Mouse (Mus musculus) embryo, embryonic 11 days (tissue): ENCODE measurements around the gene Pcgf6.
"Not testable (repeated sequence)": the region's sequence is repeated elsewhere in the genome, so short reads cannot be mapped to it uniquely, and the experiment has no call there.

ENCODE experiments used
- DNase-seq: peaks from one replicate; pipeline ENCODE4 v3.0.0-alpha.2; 2015

Gene Pcgf6

DNA sequence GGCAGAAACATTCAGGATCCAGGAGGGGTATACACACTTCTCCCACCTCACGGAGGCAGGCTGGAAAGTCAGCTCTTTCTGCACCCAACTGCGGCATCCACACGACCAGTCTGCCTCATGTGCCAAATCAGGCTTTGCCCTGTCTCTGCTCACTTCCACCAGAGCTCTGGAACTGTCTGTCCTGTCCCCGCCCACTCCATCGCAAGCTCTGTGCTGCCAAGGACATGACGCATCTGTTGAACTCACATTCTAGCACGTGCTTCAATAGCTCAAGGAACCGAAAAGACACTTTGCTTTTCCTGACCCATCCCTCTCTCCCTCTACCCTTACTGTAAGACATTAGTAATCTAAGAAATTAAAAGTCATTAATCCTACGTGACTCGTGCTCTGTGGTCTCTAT is 25.8 kb downstream of the Pcgf6 start:
- no peak for DNase-seq

DNA sequence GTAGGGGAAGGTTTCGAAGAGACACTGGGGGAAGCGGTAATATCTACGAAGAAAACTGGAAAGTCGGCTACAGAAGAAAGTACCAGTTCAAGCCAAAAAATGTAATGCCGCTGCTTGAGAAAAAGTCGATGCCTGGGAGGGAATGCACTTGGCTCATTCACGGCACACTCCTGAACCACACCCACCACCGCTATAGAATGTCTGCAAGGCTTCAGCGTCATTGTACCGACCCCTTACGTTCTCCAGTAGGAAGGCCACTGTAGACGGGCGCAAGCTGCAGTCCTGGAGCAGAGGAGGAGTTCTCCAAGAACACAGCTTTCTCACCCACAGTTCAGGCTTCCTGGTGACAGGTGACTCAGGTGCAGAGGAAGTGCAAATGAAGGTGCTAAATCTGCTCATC is 27.2 kb downstream of the Pcgf6 start:
- DNase-seq, result no peak

- no peak for DNase-seq
Measured at GRCm38 (mm10) chr19:47022709-47023108, 28.0 kb downstream of the Pcgf6 start.

GRCm38 (mm10) chr19:47019326-47019725 is 31.4 kb downstream of the Pcgf6 start:
- DNase-seq, result peak; percentile 61

GRCm38 (mm10) chr19:47018330-47018729 is 32.4 kb downstream of the Pcgf6 start:
- DNase-seq, result no peak

- no peak for DNase-seq
Measured at GRCm38 (mm10) chr19:47017831-47018230, 32.9 kb downstream of the Pcgf6 start.

GRCm38 (mm10) chr19:47016487-47016886 is 34.2 kb downstream of the Pcgf6 start:
- DNase-seq, result peak; percentile 88

DNA sequence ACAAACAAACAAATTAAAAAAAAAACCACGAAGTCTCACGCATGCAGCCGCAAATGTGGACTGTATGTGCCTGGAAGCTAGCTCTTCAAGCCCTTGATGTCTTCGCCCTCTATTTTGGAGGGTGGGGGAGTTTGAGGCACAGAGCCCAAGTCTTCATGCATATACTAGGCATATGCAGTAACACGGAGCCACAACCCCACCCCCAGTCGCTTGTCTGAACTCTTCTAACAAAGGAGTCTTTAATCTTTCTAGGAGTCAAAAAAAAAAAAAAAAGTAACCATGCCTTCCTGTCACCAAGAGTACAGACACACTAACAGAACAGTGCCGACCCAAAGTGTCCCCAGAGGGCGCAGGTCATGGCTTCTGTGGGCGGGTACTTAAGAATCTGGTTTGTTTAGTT is 34.7 kb downstream of the Pcgf6 start:
- no peak for DNase-seq

GRCm38 (mm10) chr19:47015396-47015795 is 35.3 kb downstream of the Pcgf6 start:
- no peak for DNase-seq

DNA sequence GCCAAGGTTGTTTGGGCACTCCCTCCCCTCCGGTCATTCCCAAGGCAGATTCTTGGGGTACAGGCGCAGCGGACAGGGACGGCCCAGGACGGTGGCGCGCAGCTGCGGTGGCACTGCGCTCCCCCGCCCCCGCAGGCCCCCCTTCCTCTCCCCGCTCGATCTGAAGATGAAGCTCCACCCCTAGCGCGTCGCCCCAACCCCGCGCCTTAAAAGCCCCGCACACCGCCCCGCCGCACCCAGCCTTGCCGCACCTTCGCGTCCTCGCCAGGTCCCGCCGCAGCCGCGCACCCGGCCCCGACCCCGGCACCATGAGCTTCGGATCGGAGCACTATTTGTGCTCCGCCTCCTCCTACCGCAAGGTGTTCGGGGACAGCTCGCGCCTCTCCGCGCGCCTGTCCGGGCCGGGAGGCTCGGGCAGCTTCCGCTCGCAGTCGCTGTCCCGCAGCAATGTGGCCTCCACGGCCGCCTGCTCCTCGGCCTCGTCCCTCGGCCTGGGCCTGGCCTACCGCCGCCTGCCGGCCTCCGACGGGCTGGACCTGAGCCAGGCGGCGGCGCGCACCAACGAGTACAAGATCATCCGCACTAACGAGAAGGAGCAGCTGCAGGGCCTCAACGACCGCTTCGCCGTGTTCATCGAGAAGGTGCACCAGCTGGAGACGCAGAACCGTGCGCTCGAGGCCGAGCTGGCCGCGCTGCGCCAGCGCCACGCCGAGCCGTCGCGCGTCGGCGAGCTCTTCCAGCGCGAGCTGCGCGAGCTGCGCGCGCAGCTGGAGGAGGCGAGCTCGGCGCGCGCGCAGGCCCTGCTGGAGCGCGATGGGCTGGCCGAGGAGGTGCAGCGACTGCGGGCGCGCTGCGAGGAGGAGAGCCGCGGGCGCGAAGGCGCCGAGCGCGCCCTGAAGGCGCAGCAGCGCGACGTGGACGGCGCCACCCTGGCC is 36.0 kb downstream of the Pcgf6 start, which contains the start of the genes Ina and Nt5c2:
TSS of gene Ina (plus strand) at position 252 of the 935 bp plus-strand sequence.
TSS of gene Nt5c2 (minus strand) at position 707 of the 935 bp plus-strand sequence.
- peak; percentile 93 for DNase-seq

DNA sequence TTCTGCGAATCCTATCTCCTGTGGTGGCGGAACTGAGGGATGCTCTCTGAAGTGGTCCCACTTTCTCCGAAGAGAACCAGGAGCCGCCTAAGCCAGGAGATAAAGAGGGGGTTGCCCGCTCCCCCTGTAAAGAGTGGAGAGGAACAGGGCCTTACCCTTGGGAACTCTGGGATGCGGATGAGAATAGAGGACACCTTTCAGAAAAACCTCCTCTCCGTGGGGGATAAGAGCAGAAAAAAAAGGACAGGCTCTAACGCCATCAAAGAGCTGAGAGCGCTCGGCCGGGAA is 36.6 kb downstream of the Pcgf6 start:
- no peak for DNase-seq

DNA sequence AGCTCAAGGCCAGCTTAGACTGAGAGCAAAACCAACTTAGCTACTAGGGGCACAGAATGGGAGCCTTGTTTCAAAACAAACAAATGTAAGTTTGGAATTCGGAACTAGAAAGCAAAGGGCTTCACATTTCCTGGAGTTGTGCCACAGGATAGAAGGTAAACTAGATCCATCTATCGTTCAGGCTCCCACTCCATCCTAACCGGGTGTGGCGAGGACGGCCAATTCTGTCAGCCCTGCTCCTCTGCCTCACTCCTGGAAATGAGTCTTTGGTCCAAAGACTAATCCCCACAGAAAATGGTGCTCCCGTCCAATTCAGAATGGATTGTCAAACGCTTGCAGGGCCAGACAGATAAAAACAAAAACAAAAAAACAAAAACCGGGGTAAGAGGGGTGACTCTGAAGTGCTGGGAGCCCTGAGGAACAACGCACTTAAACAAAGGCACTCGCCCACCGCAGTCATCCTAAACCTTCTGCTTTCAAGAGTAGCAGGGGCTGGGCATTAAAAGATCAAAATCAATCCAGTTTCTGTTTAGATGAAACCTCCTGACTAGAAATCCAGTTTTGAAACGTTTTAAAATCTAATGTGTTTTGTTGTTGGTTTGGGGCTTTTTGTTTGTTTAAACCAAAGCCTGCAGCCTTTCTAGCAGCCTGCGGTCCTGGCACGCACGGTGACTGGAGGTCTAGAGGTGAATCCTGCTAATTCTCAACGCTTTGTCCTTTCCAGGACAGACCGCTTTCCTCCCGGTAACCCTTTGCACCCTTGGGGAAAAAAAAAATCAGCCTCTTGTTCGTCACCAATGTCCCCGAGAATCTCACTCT is 37.2 kb downstream of the Pcgf6 start:
- DNase-seq, result no peak

DNA sequence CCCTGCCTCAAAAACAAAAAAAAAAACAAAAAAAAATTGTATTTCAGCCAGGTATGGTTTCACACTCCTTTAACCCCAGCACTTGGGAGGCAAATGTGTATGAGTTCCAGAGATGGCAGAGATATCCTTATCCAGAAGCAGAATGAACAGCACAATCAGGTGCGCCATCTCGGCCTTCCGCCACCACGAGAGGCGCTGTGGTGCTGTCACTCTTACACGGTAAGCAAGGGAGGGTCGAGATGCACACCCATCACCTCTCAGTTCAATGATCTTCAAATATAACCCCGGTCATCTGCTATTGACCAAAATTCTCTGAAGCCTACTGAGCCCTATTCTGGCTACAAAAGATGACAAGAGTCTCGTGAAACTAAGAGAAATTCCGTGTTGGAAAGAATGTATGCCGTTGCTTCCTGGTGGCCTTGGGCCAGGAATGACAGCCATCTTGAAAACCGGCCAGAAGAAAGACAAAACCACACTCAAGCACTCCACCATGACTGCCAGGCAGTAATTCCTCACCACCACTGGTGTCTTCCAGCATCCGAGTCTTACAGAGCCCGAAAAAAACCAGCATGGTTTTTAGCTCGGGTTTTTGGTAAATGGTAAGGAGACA is 38.1 kb downstream of the Pcgf6 start:
- no peak for DNase-seq

DNA sequence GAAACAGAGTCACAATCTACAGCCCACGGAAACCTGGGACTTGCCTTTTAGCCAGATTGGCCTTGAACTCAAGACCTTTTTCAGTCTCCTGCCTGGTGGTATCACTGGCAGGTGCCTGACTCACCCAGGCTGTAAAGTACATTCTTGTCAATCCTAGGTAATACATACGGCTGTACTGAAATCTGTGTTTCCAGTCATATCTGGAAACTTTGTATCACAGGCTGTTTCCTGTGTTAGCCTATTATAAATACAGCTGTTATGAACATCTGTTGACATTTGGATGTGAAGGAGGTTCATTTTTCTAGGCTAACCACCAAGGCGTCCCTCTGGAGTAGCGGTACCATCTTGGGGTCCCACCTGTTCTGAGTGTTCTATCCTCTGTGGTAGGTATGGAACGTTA is 40.8 kb downstream of the Pcgf6 start:
- no peak for DNase-seq

- DNase-seq, result no peak
Measured at GRCm38 (mm10) chr19:47009420-47009819, 41.3 kb downstream of the Pcgf6 start.

GRCm38 (mm10) chr19:47006321-47006720 is 44.4 kb downstream of the Pcgf6 start:
- DNase-seq, result peak; percentile 77

- DNase-seq, result no peak
Measured at GRCm38 (mm10) chr19:47005873-47006272, 44.8 kb downstream of the Pcgf6 start.

DNA sequence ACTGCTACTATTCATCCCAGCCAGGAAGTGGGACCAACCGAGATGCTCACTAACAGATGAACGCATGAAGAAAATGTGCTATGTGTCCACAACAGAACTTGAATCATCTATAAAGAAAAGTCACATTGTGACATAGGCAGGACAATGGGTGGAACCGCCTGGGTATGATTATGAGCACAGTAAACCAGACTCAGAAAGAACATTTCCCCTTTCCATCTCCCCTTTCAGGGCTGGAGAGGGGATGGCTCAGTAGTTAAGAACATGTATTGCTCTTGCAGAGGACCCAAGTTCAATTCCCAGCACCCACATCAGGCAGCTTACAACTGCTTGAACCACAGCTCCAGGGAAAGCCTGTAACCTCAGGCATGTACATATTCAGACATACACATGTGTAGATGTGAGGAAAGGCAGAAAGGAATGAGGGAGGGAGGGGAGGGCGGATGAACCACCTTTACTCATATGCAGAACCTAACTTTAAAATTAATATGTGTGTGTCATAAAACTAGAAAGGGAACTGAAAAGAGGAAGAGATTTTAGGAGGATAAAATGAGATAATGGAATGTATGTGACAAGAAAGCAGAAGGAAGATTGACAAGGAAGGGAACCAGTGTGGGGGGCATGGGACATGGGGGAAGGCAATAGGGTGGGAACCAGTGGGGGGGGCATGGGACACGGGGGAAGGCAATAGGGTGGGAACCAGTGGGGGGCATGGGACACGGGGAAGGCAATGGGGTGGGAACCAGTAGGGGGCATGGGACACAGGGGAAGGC is 46.8 kb downstream of the Pcgf6 start:
- no peak for DNase-seq

DNA sequence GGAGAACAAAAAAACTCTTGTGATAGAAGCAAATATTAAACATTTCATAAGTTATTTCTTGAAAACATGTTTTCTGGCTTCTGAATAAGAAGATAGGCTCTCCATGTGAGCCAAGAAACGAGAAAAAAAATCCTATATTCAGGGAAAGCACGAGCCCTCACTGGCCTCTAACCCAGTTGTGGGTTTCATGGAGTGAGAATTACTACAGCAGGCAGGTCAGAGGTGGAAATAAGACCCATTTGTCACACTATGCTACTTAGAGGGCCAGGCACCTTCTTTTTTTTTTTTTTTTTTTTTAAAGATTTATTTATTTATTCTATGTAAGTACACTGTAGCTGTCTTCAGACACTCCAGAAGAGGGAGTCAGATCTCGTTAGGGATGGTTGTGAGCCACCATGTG is 50.3 kb downstream of the Pcgf6 start:
- not testable (repeated sequence) for DNase-seq

DNA sequence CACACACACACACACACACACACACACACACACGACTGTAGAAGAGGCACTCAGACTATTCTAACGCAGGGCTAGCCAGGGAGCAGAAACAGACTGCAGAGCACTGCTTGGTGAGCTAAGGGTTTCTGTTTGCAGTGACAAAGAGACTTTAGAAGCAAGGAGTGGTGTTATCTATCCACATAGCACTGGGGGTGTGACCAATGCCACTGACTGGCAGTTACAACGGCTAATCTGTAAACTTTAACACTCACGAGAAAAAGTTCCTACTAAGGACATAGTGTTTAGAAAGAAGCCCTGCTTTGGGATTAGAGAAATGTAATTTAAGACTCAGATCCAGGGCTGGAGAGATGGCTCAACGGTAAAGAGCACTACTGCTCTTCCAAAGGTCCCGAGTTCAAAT is 51.0 kb downstream of the Pcgf6 start:
- DNase-seq, result no peak

DNA sequence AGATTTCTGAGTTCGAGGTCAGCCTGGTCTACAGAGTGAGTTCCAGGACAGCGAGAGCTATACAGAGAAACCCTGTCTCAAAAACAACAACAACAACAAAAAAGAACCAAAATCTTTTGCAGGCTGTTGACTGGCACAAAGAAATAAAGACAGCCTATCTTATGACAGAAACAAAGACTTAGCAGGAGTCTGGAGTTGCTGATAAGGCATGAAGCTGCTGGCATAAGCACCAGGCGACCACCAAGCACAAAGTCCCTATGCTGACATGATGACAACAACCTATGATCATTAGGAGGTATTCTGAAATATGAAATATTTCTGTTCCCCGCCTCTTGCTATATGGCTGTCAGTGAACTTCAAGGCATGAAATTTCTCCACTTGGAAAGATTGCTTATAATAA is 51.8 kb downstream of the Pcgf6 start:
- DNase-seq, result no peak

DNA sequence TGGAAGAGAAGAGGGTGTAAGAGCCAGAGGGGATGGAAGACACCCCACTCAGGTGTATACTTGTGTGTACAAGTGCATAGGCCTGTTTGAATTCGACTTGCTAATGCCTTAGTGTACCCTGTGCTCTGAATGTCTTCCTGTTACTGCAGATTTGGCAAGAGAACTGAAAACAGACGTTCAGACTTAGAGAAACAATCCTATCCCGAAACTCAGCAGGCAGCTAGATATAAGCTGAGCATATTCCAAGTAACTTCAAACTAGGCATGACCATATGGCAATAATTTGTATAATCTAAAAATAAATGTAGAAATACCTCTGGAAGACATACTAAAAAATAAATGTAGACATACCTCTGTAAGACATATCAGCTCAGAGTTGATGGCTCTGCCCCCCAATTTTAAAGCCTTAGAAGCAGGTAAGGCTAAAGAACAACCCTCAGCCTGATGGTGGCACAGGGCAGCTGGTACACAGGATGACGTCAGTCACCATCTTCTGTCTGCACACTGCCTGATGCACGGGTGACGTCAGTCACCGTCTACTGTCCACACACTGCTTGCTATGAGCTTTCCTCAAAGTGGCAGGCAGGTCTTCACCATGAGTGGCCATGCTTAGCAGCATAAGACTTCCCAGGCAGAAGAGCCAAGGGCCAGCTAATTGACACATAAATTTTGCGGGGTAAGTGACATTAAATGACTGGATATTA is 52.4 kb downstream of the Pcgf6 start:
- no peak for DNase-seq
